Mouse (Mus musculus): ENCODE measurements at regions not wholly inside any gene's neighbourhood (a gene's known extent, or its start where the extent isn't known, plus 50 kb on each side); places are given as distances from the start of the nearest gene placed in this dataset.
"Not testable (repeated sequence)": the region's sequence is repeated elsewhere in the genome, so short reads cannot be mapped to it uniquely, and the experiment has no call there.

GRCm38 (mm10) chr8:63829096-63829495 is 123.0 kb downstream of the Sgo2b start:
- Histone ChIP-seq H3K27ac (no peak overlapping the region), H3K36me3 (no peaks in the 10 kb centered on the region), H3K9ac (replicated peaks) (no peak overlapping the region), H3K4me3 (replicated peaks) (no peak overlapping the region), H3K9me3 (no peaks in the 10 kb centered on the region), H3K4me2 (replicated peaks) (no peak overlapping the region), H3K27me3 (no peaks in the 10 kb centered on the region), H3K4me1 (replicated peaks) (no peaks in the 10 kb centered on the region)
- no peak for ATAC-seq

GRCm38 (mm10) chr8:63828141-63828540 is 123.9 kb downstream of the Sgo2b start:
- no peak overlapping the region for H3K27ac ChIP-seq
- no peak overlapping the region for H3K4me3 ChIP-seq (replicated peaks)
- H3K9ac ChIP-seq (replicated peaks), result no peak overlapping the region
- no peak overlapping the region for H3K4me2 ChIP-seq (replicated peaks)
- no peak for ATAC-seq
- H3K27me3 ChIP-seq, result no peaks in the 10 kb centered on the region
- H3K36me3 ChIP-seq, result no peaks in the 10 kb centered on the region
- H3K4me1 ChIP-seq (replicated peaks), result no peaks in the 10 kb centered on the region
- H3K9me3 ChIP-seq, result no peaks in the 10 kb centered on the region

- ATAC-seq, result no peak
- Histone ChIP-seq H3K27ac (no peak overlapping the region), H3K4me3 (replicated peaks) (no peak overlapping the region), H3K27me3 (no peaks in the 10 kb centered on the region), H3K9me3 (no peaks in the 10 kb centered on the region), H3K36me3 (no peaks in the 10 kb centered on the region), H3K9ac (replicated peaks) (no peak overlapping the region), H3K4me1 (replicated peaks) (no peaks in the 10 kb centered on the region), H3K4me2 (replicated peaks) (no peak overlapping the region)
- 52% methylated on average over 2 of the region's 2 CpGs for WGBS
These were observed 167.6 kb downstream of the Sgo2b start for GRCm38 (mm10) chr8:63784496-63784895.

- no peak overlapping the region for H3K4me2 ChIP-seq (replicated peaks)
These were observed 191.2 kb downstream of the Sgo2b start for GRCm38 (mm10) chr8:63760891-63761290.

DNA sequence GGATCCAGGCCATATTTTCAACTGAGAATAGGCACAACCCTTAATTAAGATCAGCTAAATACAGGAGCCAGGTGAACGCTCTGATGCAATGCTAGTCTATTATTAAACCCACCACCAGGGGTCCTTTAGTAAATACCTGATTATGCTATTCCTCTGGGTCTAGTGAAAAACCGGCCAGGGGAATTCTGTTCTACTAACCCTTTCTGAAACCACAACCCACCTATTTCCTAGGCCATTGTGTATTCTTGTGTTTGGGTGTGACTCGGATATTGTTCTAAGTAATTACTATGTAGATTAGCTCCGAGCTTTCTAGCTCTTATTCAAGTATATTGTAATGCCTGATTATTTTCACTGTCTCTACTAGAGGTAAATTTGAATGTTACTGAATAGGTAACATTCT is 192.1 kb downstream of the Sgo2b start:
- not testable (repeated sequence) for ATAC-seq; H3K4me3 ChIP-seq (replicated peaks); H3K9ac ChIP-seq (replicated peaks); H3K4me1 ChIP-seq (replicated peaks); H3K27me3 ChIP-seq; H3K4me2 ChIP-seq (replicated peaks); H3K9me3 ChIP-seq; H3K36me3 ChIP-seq; H3K27ac ChIP-seq
- WGBS, result 81% methylated on average over 4 of the region's 4 CpGs

More at GRCm38 (mm10) chr8:63760891-63761290, 191.2 kb downstream of the Sgo2b start:
- Histone ChIP-seq H3K27me3 (no peaks in the 10 kb centered on the region), H3K27ac (no peak overlapping the region), H3K36me3 (no peaks in the 10 kb centered on the region), H3K4me1 (replicated peaks) (no peaks in the 10 kb centered on the region), H3K9ac (replicated peaks) (no peak overlapping the region), H3K4me3 (replicated peaks) (no peak overlapping the region), H3K9me3 (no peaks in the 10 kb centered on the region)
- ATAC-seq, result no peak

GRCm38 (mm10) chr8:63755236-63755635 is 196.8 kb downstream of the Sgo2b start:
- peak; percentile 90 for ATAC-seq
- H3K9me3 ChIP-seq, result no peaks in the 10 kb centered on the region

DNA sequence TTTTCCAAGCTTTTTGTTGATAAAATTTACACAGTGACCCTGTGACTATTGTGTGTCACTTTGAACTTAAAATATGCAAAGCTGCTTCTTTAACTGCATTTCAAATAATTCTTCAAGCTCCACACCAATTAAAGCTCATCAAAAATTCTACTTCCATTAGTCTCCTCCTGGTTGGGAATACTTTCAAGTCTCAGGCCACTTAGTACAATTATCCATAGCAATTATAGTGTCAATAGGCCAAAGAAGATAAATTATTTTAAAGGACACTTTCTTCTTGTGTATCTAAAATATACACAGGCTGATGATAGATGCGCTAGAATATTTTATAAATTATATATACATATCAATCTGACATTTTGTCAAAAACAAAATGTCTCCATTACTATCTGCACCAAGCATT is 197.2 kb downstream of the Sgo2b start:
- no peaks in the 10 kb centered on the region for H3K36me3 ChIP-seq
- no peaks in the 10 kb centered on the region for H3K9me3 ChIP-seq
- peak; percentile 24; the same call in 1 of the 2 replicates for ATAC-seq
- 90% methylated on average over 1 of the region's 1 CpGs for WGBS
- H3K27me3 ChIP-seq, result no peaks in the 10 kb centered on the region
- no peak overlapping the region for H3K9ac ChIP-seq (replicated peaks)
- H3K4me2 ChIP-seq (replicated peaks), result no peak overlapping the region
- H3K4me1 ChIP-seq (replicated peaks), result peaks cover 3% of the 10 kb centered on the region; the same call in 1 of the 2 replicates
- H3K4me3 ChIP-seq (replicated peaks), result no peak overlapping the region
- H3K27ac ChIP-seq, result no peak overlapping the region

More at GRCm38 (mm10) chr8:63755236-63755635, 196.8 kb downstream of the Sgo2b start:
- Histone ChIP-seq H3K4me3 (replicated peaks) (no peak overlapping the region), H3K27ac (no peak overlapping the region), H3K4me2 (replicated peaks) (no peak overlapping the region), H3K4me1 (replicated peaks) (peaks cover 3% of the 10 kb centered on the region; the same call in 1 of the 2 replicates), H3K36me3 (no peaks in the 10 kb centered on the region), H3K27me3 (no peaks in the 10 kb centered on the region), H3K9ac (replicated peaks) (no peak overlapping the region)

GRCm38 (mm10) chr8:63753236-63753635 is 198.8 kb downstream of the Sgo2b start:
- Histone ChIP-seq H3K4me3 (replicated peaks) (no peak overlapping the region), H3K27ac (no peak overlapping the region), H3K9me3 (no peaks in the 10 kb centered on the region), H3K9ac (replicated peaks) (no peak overlapping the region), H3K27me3 (no peaks in the 10 kb centered on the region), H3K4me2 (replicated peaks) (no peak overlapping the region), H3K36me3 (no peaks in the 10 kb centered on the region), H3K4me1 (replicated peaks) (peaks cover 3% of the 10 kb centered on the region; the same call in 1 of the 2 replicates)
- ATAC-seq, result no peak

- Histone ChIP-seq H3K27me3 (no peaks in the 10 kb centered on the region), H3K4me3 (replicated peaks) (no peak overlapping the region), H3K27ac (no peak overlapping the region), H3K9ac (replicated peaks) (no peak overlapping the region), H3K36me3 (no peaks in the 10 kb centered on the region), H3K4me2 (replicated peaks) (no peak overlapping the region), H3K4me1 (replicated peaks) (no peaks in the 10 kb centered on the region), H3K9me3 (no peaks in the 10 kb centered on the region)
- no peak for ATAC-seq
These were observed 217.6 kb downstream of the Sgo2b start for GRCm38 (mm10) chr8:63734411-63734810.

DNA sequence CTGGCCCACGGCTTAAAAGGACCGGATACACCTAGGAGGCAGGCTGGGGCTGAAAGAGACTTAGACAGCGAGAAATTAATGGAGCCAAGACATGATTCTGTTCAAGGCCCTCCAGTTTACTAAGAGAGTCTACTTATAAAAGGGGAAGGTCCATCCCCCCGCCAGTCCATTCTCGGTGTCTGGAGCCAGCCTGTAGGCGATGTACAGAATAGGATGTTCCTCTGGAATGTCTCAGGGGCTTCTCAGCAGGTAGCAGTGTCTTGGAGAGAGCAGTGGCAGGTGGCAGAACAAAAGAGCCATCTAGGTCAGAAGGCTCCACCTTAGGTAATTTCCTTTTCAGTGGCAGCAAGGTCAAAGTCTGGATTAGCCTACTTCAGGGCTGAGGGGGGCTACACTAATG is 221.3 kb downstream of the Sgo2b start:
- H3K9ac ChIP-seq (replicated peaks); H3K4me1 ChIP-seq (replicated peaks); H3K27me3 ChIP-seq; H3K27ac ChIP-seq; H3K36me3 ChIP-seq; H3K4me3 ChIP-seq (replicated peaks); H3K9me3 ChIP-seq; ATAC-seq; H3K4me2 ChIP-seq (replicated peaks): not testable (repeated sequence)
- WGBS, result 90% methylated on average over 6 of the region's 6 CpGs
